Mouse (Mus musculus) mesoderm, embryonic 11.5 days (tissue): ENCODE measurements around the gene Rab4b.
A peak's percentile ranks its signal among the peaks of the same experiment; 100 is the strongest.

Experiments
- DNase-seq: peaks from one replicate; pipeline ENCODE4 v3.0.0-alpha.2; 2012; ENCODE audit warnings: low read depth, low spot score

The Rab4b gene

GRCm38 (mm10) chr7:27159882-27160281 lies 18.8 kb downstream of the Rab4b start:
- peak; percentile 93 for DNase-seq

DNA sequence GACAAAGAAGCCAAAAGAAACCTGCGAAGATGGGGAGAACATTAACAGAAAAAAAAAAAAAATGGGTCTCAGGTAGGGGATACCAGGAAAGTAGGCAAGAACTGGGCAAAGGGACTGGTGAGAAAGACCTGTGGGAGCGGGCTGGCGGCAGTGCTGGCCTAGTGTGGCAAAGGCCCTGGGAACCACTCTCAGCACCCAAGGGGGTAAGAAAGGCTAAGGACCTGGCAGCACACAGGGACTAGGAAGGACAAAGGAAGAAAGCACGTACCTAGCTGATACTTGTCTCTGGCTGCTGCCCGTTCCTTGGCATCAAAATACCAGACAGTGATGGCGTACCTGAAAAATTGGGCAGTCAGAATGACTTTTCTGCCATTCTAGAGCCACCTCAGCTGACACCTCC lies 19.4 kb downstream of the Rab4b start:
- DNase-seq: no peak

DNA sequence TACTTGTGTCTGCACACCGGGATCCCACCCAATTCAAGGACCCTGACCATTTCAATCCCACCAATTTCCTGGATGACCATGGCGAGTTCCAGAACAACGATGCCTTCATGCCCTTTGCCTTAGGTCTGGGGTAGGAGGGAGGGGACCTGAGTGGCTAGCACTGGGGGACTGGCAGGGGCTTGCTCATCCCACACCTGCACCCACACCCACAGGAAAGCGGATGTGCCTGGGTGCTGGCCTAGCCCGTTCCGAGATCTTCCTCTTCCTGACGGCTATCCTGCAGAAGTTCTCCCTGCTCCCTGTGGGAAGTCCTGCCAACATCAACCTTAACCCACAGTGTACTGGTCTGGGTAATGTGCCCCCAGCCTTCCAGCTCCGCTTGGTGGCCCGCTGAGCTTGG lies 20.5 kb downstream of the Rab4b start:
- no peak for DNase-seq

GRCm38 (mm10) chr7:27156005-27156404 lies 22.7 kb downstream of the Rab4b start:
- no peak for DNase-seq

- DNase-seq: no peak
Measured at GRCm38 (mm10) chr7:27153205-27153764, 25.4 kb downstream of the Rab4b start, which contains the start of gene Cyp2t4. Cyp2t4 (plus strand) TSS chr7:27153714.

DNA sequence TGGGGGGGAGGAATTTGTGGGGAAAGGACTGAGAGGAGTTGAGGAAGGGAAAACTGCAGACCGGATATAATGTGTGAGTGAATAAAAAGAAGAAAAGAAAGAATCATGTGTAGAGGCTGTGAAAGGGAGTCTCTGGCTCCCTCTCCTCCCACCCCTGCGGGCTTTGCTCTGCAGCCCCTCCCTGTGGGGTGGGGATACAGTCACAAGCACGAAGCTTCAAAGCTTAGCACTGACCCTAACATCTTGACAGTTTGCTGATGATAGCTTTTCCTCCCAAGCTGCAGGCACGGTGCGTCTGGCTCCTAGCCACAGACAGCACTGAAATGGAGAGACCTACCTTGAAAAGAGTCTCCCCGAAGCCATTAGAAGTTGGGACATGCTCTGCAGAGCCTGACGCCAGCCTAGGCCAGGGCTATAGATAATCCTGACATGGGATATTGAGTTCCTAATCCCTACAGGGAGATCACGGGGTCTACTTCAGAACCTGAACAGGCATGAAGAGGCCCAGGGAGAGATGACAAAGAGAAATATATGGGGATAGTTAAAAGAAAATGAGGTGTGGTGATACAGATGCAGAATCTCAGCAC lies 42.2 kb downstream of the Rab4b start:
- DNase-seq: no peak

DNA sequence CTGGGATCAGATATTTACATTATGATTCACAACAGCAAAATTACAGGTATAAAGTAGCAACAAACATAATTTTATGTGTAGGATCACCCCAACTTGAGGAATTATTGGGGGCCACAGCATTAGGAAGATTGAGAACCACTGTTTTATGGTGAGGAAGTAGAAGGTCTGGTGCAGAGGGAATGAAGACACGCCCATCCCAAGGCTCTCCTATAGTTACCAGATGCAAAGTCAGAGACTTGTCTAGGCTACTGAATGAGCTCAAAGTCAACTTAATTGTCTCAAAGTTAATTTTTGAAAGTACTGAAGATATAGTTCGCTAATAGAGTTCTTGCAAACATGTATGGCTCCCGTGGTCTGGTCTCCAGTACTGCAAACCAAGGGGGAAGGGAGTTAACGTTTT lies 44.9 kb downstream of the Rab4b start:
- no peak for DNase-seq

DNA sequence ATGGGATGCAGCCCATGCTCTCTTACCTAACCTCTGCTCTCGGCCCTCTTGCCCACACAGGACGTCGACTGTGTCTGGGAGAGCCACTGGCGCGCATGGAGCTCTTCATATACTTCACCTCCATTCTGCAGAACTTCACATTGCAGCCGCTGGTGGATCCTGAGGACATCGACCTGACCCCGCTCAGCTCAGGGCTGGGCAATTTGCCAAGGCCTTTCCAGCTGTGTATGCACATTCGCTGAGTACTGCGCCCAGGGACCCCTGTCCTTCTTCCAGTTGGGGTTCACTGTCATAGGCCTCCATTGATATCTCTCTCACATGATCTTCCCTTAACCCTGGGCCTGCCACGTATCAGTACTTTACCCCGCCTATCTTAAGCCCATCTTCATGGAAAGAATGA lies 45.5 kb downstream of the Rab4b start:
- DNase-seq: no peak

GRCm38 (mm10) chr7:27132588-27132987 lies 46.1 kb downstream of the Rab4b start:
- peak; percentile 81 for DNase-seq

DNA sequence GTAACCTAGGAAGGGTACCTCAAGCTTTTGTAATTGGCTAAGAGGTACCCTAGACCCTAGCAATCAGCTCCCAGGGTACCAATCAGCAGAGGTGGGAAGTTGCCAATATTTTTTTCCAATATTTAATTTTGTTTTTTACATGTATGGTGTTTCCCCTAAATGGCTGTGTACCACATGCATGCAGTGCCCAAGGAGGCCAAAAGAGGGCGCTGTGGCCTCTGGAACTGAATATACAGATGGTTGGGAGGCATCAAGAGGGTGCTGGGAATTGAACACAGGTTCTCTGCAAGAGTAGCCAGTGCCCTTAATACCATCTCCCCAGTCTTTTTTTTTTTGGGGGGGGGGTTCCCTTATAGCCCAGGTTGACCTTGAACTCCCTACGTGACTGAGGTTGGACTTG lies 47.3 kb downstream of the Rab4b start:
- no peak for DNase-seq

DNA sequence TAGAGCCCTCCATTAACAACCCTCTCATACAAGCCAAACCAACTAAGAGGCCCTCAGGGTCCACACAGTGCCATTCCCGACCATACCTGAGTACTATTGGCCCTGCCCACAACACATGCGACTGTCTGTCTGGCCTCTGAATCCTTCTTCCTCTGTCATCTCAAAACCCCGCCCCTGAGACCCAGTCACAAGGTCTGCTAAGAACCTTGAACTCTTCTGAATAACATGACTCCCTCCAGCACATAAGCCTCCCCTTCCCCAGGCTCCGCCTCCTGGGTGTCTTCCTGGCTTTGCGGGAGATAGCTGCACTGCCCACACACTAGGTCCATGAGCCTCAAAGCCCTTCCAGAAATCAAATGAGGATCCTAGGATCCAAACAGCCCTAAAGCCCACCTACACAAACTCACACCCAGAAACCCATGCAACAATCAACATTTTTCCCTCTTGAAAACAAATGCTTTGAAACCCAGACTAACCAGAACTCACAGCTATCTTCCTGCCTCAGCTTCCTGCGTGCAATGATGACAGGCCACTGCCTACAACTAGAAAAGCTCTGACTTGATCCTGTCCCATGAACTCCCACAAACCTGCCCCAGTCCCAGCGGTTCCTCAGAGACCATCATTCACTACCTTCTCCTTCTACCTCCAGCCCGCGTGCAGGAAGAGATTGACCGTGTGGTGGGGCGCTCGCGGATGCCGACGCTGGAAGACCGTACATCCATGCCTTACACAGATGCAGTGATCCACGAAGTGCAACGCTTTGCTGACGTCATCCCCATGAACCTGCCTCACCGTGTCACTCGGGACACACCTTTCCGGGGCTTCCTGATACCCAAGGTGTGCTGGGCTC lies 48.0 kb downstream of the Rab4b start:
- no peak for DNase-seq

DNA sequence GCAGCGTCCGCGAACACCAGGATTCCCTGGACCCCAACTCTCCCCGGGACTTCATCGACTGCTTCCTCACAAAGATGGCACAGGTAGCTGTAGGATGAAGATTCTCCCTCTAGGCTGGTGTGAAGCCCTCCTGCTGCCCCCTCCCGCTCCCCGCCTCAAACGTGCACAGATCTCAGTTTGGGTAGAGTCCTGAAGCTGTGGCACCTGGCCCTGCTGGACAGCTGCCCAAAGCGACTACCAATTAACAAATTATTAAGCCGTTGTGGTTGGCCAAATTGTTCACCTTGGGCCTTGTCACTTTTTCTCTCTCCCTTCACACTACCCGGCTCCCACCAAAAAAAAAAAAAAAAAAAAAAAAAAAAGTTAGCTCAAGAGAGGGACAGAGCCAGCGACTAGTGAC lies 48.9 kb downstream of the Rab4b start:
- no peak for DNase-seq

GRCm38 (mm10) chr7:27128946-27129345 lies 49.8 kb downstream of the Rab4b start:
- no peak for DNase-seq

- peak; percentile 17 for DNase-seq
Measured at GRCm38 (mm10) chr7:27128162-27128561, 50.5 kb downstream of the Rab4b start.

DNA sequence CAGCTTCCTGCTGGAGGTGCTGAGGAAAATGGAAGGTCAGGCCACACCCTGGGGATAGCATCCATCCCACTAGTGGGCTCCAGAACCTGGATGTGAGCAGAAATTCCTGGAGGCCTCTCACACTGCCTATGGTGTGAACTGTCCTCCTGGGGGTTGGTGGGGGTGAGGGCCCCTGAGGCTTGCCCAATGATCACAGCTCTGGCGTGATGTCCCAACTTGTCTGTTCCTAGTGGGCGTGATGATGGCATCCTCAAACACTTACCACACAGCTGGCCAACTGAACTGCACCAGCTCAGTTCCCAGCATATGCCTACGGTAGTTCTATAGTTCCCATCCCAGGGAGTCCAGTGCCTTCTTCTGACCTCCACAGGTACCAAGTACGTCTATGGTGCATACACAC lies 53.7 kb downstream of the Rab4b start:
- no peak for DNase-seq

DNA sequence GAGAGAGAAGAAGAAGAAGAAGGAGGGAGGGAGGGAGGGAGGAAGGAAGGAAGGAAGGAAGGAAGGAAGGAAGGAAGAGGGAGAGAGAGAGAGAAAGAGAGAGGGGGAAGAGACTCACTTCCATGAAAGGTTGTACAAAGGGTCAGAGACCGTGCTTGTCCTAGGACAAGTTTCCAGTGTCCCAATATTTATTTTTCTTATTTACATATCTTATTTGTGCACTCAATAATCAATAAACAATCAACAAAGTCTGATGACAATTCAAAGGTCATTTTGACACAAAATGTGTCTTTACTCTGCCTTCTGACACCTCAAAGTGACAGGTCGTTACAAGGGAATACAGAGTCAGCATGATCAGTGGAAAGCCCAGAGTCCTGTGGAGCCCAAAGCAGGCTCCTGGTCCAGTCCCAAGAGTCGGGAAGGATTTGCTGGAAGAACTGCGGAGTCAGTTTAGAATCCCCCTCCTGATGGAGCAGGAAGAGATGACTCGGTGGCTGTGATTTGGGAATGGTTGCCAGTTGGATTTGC lies 54.3 kb downstream of the Rab4b start:
- no peak for DNase-seq

GRCm38 (mm10) chr7:27119676-27120075 lies 59.0 kb downstream of the Rab4b start, which contains the start of gene Cyp2f2:
Cyp2f2 (plus strand) TSS chr7:27119909.
- no peak for DNase-seq
